Mouse (Mus musculus) limb, embryonic 12.5 days (tissue): ENCODE results near the gene Tdp1. TPM values are rescaled to one million over a fixed set of nuclear protein-coding genes. Genes with fewer than 3 reads are reported as not detected.

Experiments used
- ATAC-seq: fragments of 200-750 bp; cut with Nextera tagmentation; 2 replicates; pipeline ENCODE4 v1.8.0; 2017; ENCODE audit warnings: low read depth, moderate TSS enrichment; ENCODE audit not compliant: insufficient number of reproducible peaks, insufficient read depth, low FRiP score, low TSS enrichment
- H3K27ac ChIP-seq: fragments of 300-500 bp; sonication (generic); 2 replicates; pipeline ENCODE4 v1.5.1; 2016; ENCODE audit warnings: mild to moderate bottlenecking, moderate library complexity
- H3K27me3 ChIP-seq: fragments of 300-500 bp; sonication (generic); 2 replicates; pipeline ENCODE4 v1.6.1; 2016; ENCODE audit warnings: mild to moderate bottlenecking, moderate library complexity
- H3K36me3 ChIP-seq: fragments of 300-500 bp; sonication (generic); 2 replicates; pipeline ENCODE4 v1.6.1; 2016; ENCODE audit warnings: mild to moderate bottlenecking, moderate library complexity
- H3K4me1 ChIP-seq: fragments of 300-500 bp; sonication (generic); replicated peaks from 2 replicates; pipeline ENCODE4 v1.6.1; 2016
- H3K4me2 ChIP-seq: fragments of 300-500 bp; sonication (generic); 2 replicates; pipeline ENCODE4 v1.6.1; 2016; ENCODE audit warnings: mild to moderate bottlenecking, moderate library complexity
- H3K4me3 ChIP-seq: fragments of 300-500 bp; sonication (generic); replicated peaks from 2 replicates; pipeline ENCODE4 v1.5.1; 2016; ENCODE audit warnings: mild to moderate bottlenecking
- H3K9ac ChIP-seq: fragments of 300-500 bp; sonication (generic); replicated peaks from 2 replicates; pipeline ENCODE4 v1.6.1; 2016; ENCODE audit warnings: mild to moderate bottlenecking, moderate library complexity
- H3K9me3 ChIP-seq: fragments of 300-500 bp; sonication (generic); 2 replicates; pipeline ENCODE4 v1.6.1; 2016; ENCODE audit warnings: mild to moderate bottlenecking, moderate library complexity
- WGBS: fragments of 180-500 bp; shearing (Covaris S2); methylation state at CpG from one replicate; pipeline ENCODE4 v1.1.7; 2016; 5-methylcytosine and 5-hydroxymethylcytosine counted together
- polyA plus RNA-seq: library from polyadenylated mRNA; unstranded; fragments of >200 nt; fragmentation: Nextera tagmentation; extraction: Ambion mirVana; gene quantifications from 2 replicates; pipeline ENCODE4 v1.2.1, GENCODE M21; 2016

The Tdp1 gene
- polyA plus RNA-seq, 1 experiment from 2014 or later, result 61.9 TPM

GRCm38 (mm10) chr12:99859391-99860100, 24.8 kb upstream of the Tdp1 start:
- no peak overlapping the region for H3K4me3 ChIP-seq
- 87% methylated on average over 3 of the region's 3 CpGs for WGBS
- ATAC-seq, result no peak

GRCm38 (mm10) chr12:99860981-99861380, 23.3 kb upstream of the Tdp1 start:
- ATAC-seq, result no peak
- WGBS, result 74% methylated on average over 4 of the region's 4 CpGs

More at GRCm38 (mm10) chr12:99859391-99860100, 24.8 kb upstream of the Tdp1 start:
- no peak overlapping the region for H3K27ac ChIP-seq
- H3K27me3 ChIP-seq, result no peaks in the 10 kb centered on the region
- H3K4me2 ChIP-seq, result no peak overlapping the region
- no peaks in the 10 kb centered on the region; the same call in none of the 2 replicates for H3K4me1 ChIP-seq
- no peaks in the 10 kb centered on the region for H3K36me3 ChIP-seq
- H3K9ac ChIP-seq, result no peak overlapping the region
- H3K9me3 ChIP-seq, result no peaks in the 10 kb centered on the region

GRCm38 (mm10) chr12:99864613-99865012, 19.7 kb upstream of the Tdp1 start:
- Histone ChIP-seq H3K4me2 (no peak overlapping the region), H3K27ac (no peak overlapping the region), H3K9me3 (no peaks in the 10 kb centered on the region), H3K27me3 (no peaks in the 10 kb centered on the region), H3K4me1 (no peaks in the 10 kb centered on the region), H3K9ac (no peak overlapping the region), H3K36me3 (no peaks in the 10 kb centered on the region), H3K4me3 (no peak overlapping the region)
- no peak for ATAC-seq

More at GRCm38 (mm10) chr12:99860981-99861380, 23.3 kb upstream of the Tdp1 start:
- Histone ChIP-seq H3K36me3 (no peaks in the 10 kb centered on the region), H3K9ac (no peak overlapping the region), H3K9me3 (no peaks in the 10 kb centered on the region), H3K27me3 (no peaks in the 10 kb centered on the region), H3K27ac (no peak overlapping the region), H3K4me1 (no peaks in the 10 kb centered on the region; the same call in none of the 2 replicates), H3K4me2 (no peak overlapping the region), H3K4me3 (no peak overlapping the region)

- Histone ChIP-seq H3K36me3 (no peaks in the 10 kb centered on the region), H3K4me2 (no peak overlapping the region), H3K9me3 (no peaks in the 10 kb centered on the region), H3K27ac (no peak overlapping the region), H3K4me3 (no peak overlapping the region), H3K4me1 (no peaks in the 10 kb centered on the region), H3K9ac (no peak overlapping the region), H3K27me3 (no peaks in the 10 kb centered on the region)
- 92% methylated on average over 1 of the region's 1 CpGs for WGBS
- ATAC-seq, result no peak
Observed at GRCm38 (mm10) chr12:99868821-99869220, 15.5 kb upstream of the Tdp1 start.

- ATAC-seq, result no peak
- Histone ChIP-seq H3K4me3 (no peak overlapping the region), H3K4me2 (no peak overlapping the region), H3K27me3 (no peaks in the 10 kb centered on the region), H3K4me1 (no peaks in the 10 kb centered on the region), H3K36me3 (no peaks in the 10 kb centered on the region), H3K9me3 (no peaks in the 10 kb centered on the region), H3K27ac (no peak overlapping the region), H3K9ac (no peak overlapping the region)
- 64% methylated on average over 3 of the region's 3 CpGs for WGBS
Observed at GRCm38 (mm10) chr12:99873443-99873842, 10.9 kb upstream of the Tdp1 start.

- no peak for ATAC-seq
- no peak overlapping the region for H3K27ac ChIP-seq
Observed at GRCm38 (mm10) chr12:99874609-99875008, 9.7 kb upstream of the Tdp1 start.

GRCm38 (mm10) chr12:99883000-99883712, 1.2 kb upstream of the Tdp1 start:
- H3K27me3 ChIP-seq, result no peaks in the 10 kb centered on the region
- WGBS, result under 1% methylated on average over 38 of the region's 38 CpGs

More at GRCm38 (mm10) chr12:99874609-99875008, 9.7 kb upstream of the Tdp1 start:
- H3K4me1 ChIP-seq, result no peaks in the 10 kb centered on the region
- no peak overlapping the region for H3K4me3 ChIP-seq
- H3K9me3 ChIP-seq, result no peaks in the 10 kb centered on the region
- no peaks in the 10 kb centered on the region for H3K36me3 ChIP-seq
- WGBS, result 79% methylated on average over 6 of the region's 6 CpGs
- H3K27me3 ChIP-seq, result no peaks in the 10 kb centered on the region
- H3K9ac ChIP-seq, result no peak overlapping the region
- no peak overlapping the region for H3K4me2 ChIP-seq

GRCm38 (mm10) chr12:99883713-99884105, 608 bp upstream of the Tdp1 start:
- WGBS, result under 1% methylated on average over 11 of the region's 11 CpGs
- Histone ChIP-seq H3K36me3 (peaks cover 6% of the 10 kb centered on the region; the same call in 1 of the 2 replicates), H3K9ac (peak overlapping the region; percentile 34), H3K27ac (peak overlapping the region; percentile 80), H3K4me3 (peak overlapping the region; percentile 78), H3K9me3 (no peaks in the 10 kb centered on the region), H3K27me3 (no peaks in the 10 kb centered on the region), H3K4me2 (peak overlapping the region; percentile 86), H3K4me1 (peaks cover 17% of the 10 kb centered on the region)
- ATAC-seq, result 0 out of 2 replicates have a peak, but pooled peaks have one; percentile 18

More at GRCm38 (mm10) chr12:99883000-99883712, 1.2 kb upstream of the Tdp1 start:
- Histone ChIP-seq H3K27ac (peak overlapping the region; percentile 80; the same call in 1 of the 2 replicates), H3K4me1 (peaks cover 17% of the 10 kb centered on the region), H3K9ac (peak overlapping the region; percentile 53), H3K4me3 (peak overlapping the region; percentile 78), H3K4me2 (peak overlapping the region; percentile 86), H3K9me3 (no peaks in the 10 kb centered on the region), H3K36me3 (peaks cover 5% of the 10 kb centered on the region; the same call in 1 of the 2 replicates)
- ATAC-seq, result peak; percentile 89

GRCm38 (mm10) chr12:99885282-99885901, 1.1 kb downstream of the Tdp1 start:
- 46% methylated on average over 8 of the region's 8 CpGs for WGBS
- H3K27ac ChIP-seq, result peak overlapping the region; percentile 91; the same call in 1 of the 2 replicates
- peak overlapping the region; percentile 86 for H3K9ac ChIP-seq
- ATAC-seq, result no peak
- no peaks in the 10 kb centered on the region for H3K27me3 ChIP-seq
- peak overlapping the region; percentile 86 for H3K4me2 ChIP-seq
- H3K9me3 ChIP-seq, result no peaks in the 10 kb centered on the region
- peaks cover 6% of the 10 kb centered on the region; the same call in 1 of the 2 replicates for H3K36me3 ChIP-seq
- peaks cover 17% of the 10 kb centered on the region for H3K4me1 ChIP-seq
- H3K4me3 ChIP-seq, result peak overlapping the region; percentile 78

- Histone ChIP-seq H3K9me3 (no peaks in the 10 kb centered on the region), H3K4me1 (no peaks in the 10 kb centered on the region), H3K27me3 (no peaks in the 10 kb centered on the region), H3K27ac (no peak overlapping the region), H3K9ac (no peak overlapping the region), H3K4me3 (no peak overlapping the region), H3K36me3 (peaks cover 73% of the 10 kb centered on the region), H3K4me2 (no peak overlapping the region)
- WGBS, result 92% methylated on average over 4 of the region's 4 CpGs
- no peak for ATAC-seq
Observed at GRCm38 (mm10) chr12:99897846-99898245, 13.5 kb downstream of the Tdp1 start.
